Mouse (Mus musculus) lung, embryonic 14.5 days (tissue): Measurements from ENCODE around the gene Inmt. TPM values are rescaled to one million over a fixed set of nuclear protein-coding genes. Genes with fewer than 3 reads are reported as not detected.
"Not testable (repeated sequence)": the region's sequence is repeated elsewhere in the genome, so short reads cannot be mapped to it uniquely, and the experiment has no call there.

Experiments
- ATAC-seq: fragments of 200-750 bp; cut with Nextera tagmentation; 2 replicates; pipeline ENCODE4 v1.8.0; 2017; ENCODE audit warnings: mild to moderate bottlenecking, moderate TSS enrichment, moderate library complexity; ENCODE audit not compliant: insufficient read depth
- DNase-seq: peaks from one replicate; pipeline ENCODE4 v3.0.0-alpha.2; 2015
- H3K27ac ChIP-seq: fragments of 300-500 bp; sonication (generic); 2 replicates; pipeline ENCODE4 v1.5.1; 2014; ENCODE audit warnings: low read depth, mild to moderate bottlenecking, moderate library complexity
- H3K27me3 ChIP-seq: fragments of 300-500 bp; sonication (generic); 2 replicates; pipeline ENCODE4 v1.6.1; 2014; ENCODE audit warnings: low read length, control low read depth; ENCODE audit not compliant: insufficient read depth
- H3K36me3 ChIP-seq: fragments of 300-500 bp; sonication (generic); 2 replicates; pipeline ENCODE4 v1.6.1; 2014; ENCODE audit warnings: control low read depth; ENCODE audit not compliant: insufficient read depth
- H3K4me1 ChIP-seq: fragments of 300-500 bp; sonication (generic); 2 replicates; pipeline ENCODE4 v1.6.1; 2014; ENCODE audit warnings: antibody characterized with exemption, control low read depth; ENCODE audit not compliant: insufficient read depth
- H3K4me2 ChIP-seq: fragments of 300-500 bp; sonication (generic); 2 replicates; pipeline ENCODE4 v1.6.1; 2014; ENCODE audit warnings: mild to moderate bottlenecking
- H3K4me3 ChIP-seq: fragments of 300-500 bp; sonication (generic); 2 replicates; pipeline ENCODE4 v1.5.1; 2014; ENCODE audit warnings: low read depth, low read length
- H3K9ac ChIP-seq: fragments of 300-500 bp; sonication (generic); 2 replicates; pipeline ENCODE4 v1.6.1; 2014
- H3K9me3 ChIP-seq: fragments of 300-500 bp; sonication (generic); 2 replicates; pipeline ENCODE4 v1.6.1; 2016; ENCODE audit warnings: low read depth, low read length, control low read depth
- CTCF ChIP-seq: IDR thresholded peaks from 2 replicates; pipeline ENCODE4 v1.5.1; 2016; ENCODE audit warnings: antibody characterized with exemption, low read depth
- WGBS: fragments of 180-500 bp; shearing (Covaris S2); extraction: QIAGEN DNeasy Blood & Tissue Kit; methylation state at CpG from one replicate; pipeline ENCODE4 v1.1.7; 2014; 5-methylcytosine and 5-hydroxymethylcytosine counted together
- polyA plus RNA-seq: library from polyadenylated mRNA; unstranded; fragments of >200 nt; fragmentation: Nextera tagmentation; extraction: Ambion mirVana; gene quantifications from 2 replicates; pipeline ENCODE4 v1.2.1, GENCODE M21; 2014

Inmt gene
- polyA plus RNA-seq, 1 experiment from 2014 or later, result 0.29 TPM

GRCm38 (mm10) chr6:55202913-55203910 is 28.4 kb upstream of the Inmt start, which contains the start of gene Mindy4:
Mindy4 (plus strand) TSS chr6:55203383.
- H3K36me3 ChIP-seq, result no peaks in the 10 kb centered on the region
- peak within 1 kb of the TSS; percentile 47 for H3K4me3 ChIP-seq
- no peaks in the 10 kb centered on the region for H3K4me1 ChIP-seq
- H3K9ac ChIP-seq, result peak within 1 kb of the TSS; percentile 56
- peak; percentile 97 for DNase-seq
- 4% methylated on average over 33 of the region's 33 CpGs for WGBS
- H3K9me3 ChIP-seq, result no peaks in the 10 kb centered on the region
- peak within 1 kb of the TSS; percentile 78 for H3K27ac ChIP-seq
- peak within 1 kb of the TSS; percentile 65 for H3K4me2 ChIP-seq
- no peaks in the 10 kb centered on the region for H3K27me3 ChIP-seq
- ATAC-seq, result peak; percentile 96
- TF ChIP-seq CTCF, result peak; percentile 60

- TF ChIP-seq CTCF, result no peak
- Histone ChIP-seq H3K27ac (no peak overlapping the region), H3K36me3 (no peaks in the 10 kb centered on the region), H3K9me3 (no peaks in the 10 kb centered on the region), H3K4me2 (no peak overlapping the region), H3K27me3 (no peaks in the 10 kb centered on the region), H3K9ac (no peak overlapping the region), H3K4me3 (no peak overlapping the region), H3K4me1 (no peaks in the 10 kb centered on the region)
- no peak for ATAC-seq
- WGBS, result 76% methylated on average over 3 of the region's 3 CpGs
- DNase-seq, result no peak
Measured at GRCm38 (mm10) chr6:55199047-55199446, 24.2 kb upstream of the Inmt start.

- DNase-seq (no peak), ATAC-seq (no peak)
- Histone ChIP-seq H3K27me3 (no peaks in the 10 kb centered on the region), H3K4me1 (no peaks in the 10 kb centered on the region), H3K4me2 (no peak overlapping the region), H3K27ac (no peak overlapping the region), H3K9me3 (no peaks in the 10 kb centered on the region), H3K36me3 (no peaks in the 10 kb centered on the region), H3K9ac (no peak overlapping the region), H3K4me3 (no peak overlapping the region)
- no peak for TF ChIP-seq CTCF
- WGBS, result 87% methylated on average over 3 of the region's 3 CpGs
Measured at GRCm38 (mm10) chr6:55193171-55193570, 18.3 kb upstream of the Inmt start.

- DNase-seq (no peak), ATAC-seq (no peak)
- no peak overlapping the region for H3K4me2 ChIP-seq
- H3K27ac ChIP-seq, result no peak overlapping the region
- no peak overlapping the region for H3K4me3 ChIP-seq
- no peaks in the 10 kb centered on the region for H3K27me3 ChIP-seq
- 32% methylated on average over 4 of the region's 4 CpGs for WGBS
- no peaks in the 10 kb centered on the region for H3K4me1 ChIP-seq
- H3K9me3 ChIP-seq, result no peaks in the 10 kb centered on the region
- H3K36me3 ChIP-seq, result no peaks in the 10 kb centered on the region
- no peak overlapping the region for H3K9ac ChIP-seq
- no peak for TF ChIP-seq CTCF
Measured at GRCm38 (mm10) chr6:55191537-55191936, 16.7 kb upstream of the Inmt start.

GRCm38 (mm10) chr6:55189406-55189805 is 14.6 kb upstream of the Inmt start:
- no peak overlapping the region for H3K4me3 ChIP-seq
- DNase-seq (no peak), ATAC-seq (no peak)
- H3K36me3 ChIP-seq, result no peaks in the 10 kb centered on the region
- H3K4me1 ChIP-seq, result no peaks in the 10 kb centered on the region
- H3K9ac ChIP-seq, result no peak overlapping the region
- no peak for TF ChIP-seq CTCF
- H3K27ac ChIP-seq, result no peak overlapping the region
- H3K27me3 ChIP-seq, result no peaks in the 10 kb centered on the region
- H3K9me3 ChIP-seq, result no peaks in the 10 kb centered on the region
- no peak overlapping the region for H3K4me2 ChIP-seq

GRCm38 (mm10) chr6:55187827-55188226 is 13.0 kb upstream of the Inmt start:
- not testable (repeated sequence) for H3K4me2 ChIP-seq

GRCm38 (mm10) chr6:55182655-55183430 is 8.0 kb upstream of the Inmt start:
- Histone ChIP-seq H3K4me2 (no peak overlapping the region), H3K27me3 (no peaks in the 10 kb centered on the region), H3K4me1 (no peaks in the 10 kb centered on the region), H3K4me3 (no peak overlapping the region), H3K9me3 (no peaks in the 10 kb centered on the region), H3K9ac (no peak overlapping the region), H3K27ac (no peak overlapping the region), H3K36me3 (no peaks in the 10 kb centered on the region)
- no peak for TF ChIP-seq CTCF
- 88% methylated on average over 1 of the region's 1 CpGs for WGBS
- no peak for DNase-seq
- ATAC-seq, result no peak

More at GRCm38 (mm10) chr6:55187827-55188226, 13.0 kb upstream of the Inmt start:
- ATAC-seq, H3K9ac ChIP-seq, H3K9me3 ChIP-seq, H3K4me1 ChIP-seq, H3K36me3 ChIP-seq, DNase-seq, H3K27me3 ChIP-seq, H3K4me3 ChIP-seq, H3K27ac ChIP-seq: not testable (repeated sequence)
- 94% methylated on average over 17 of the region's 17 CpGs for WGBS
